Mouse (Mus musculus) kidney, adult 9 months (tissue): ENCODE results near the gene Ddx49.

ENCODE experiments used
- DNase-seq: peaks from one replicate; pipeline ENCODE4 v3.0.0; 2022

Gene Ddx49

DNA sequence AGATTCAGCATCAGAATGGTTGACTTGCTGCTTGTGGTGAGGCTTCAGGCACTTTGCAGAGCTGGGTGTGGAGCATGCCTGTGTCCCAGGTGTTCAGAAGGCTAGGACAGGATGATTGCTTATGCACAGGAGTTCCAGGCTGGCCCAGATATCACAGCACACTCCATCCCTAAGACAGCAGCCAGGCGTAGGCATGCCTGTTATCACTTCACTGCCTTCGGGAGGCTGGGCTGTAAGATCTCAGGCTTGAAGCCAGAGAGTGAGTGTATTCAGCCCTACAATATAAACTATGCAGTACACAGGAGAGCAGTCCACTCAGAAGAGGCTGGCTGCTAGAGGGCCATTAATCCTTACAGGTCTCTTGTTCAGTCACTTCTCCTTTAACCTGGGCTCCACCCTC lies 43.2 kb downstream of the Ddx49 start:
- no peak for DNase-seq

DNA sequence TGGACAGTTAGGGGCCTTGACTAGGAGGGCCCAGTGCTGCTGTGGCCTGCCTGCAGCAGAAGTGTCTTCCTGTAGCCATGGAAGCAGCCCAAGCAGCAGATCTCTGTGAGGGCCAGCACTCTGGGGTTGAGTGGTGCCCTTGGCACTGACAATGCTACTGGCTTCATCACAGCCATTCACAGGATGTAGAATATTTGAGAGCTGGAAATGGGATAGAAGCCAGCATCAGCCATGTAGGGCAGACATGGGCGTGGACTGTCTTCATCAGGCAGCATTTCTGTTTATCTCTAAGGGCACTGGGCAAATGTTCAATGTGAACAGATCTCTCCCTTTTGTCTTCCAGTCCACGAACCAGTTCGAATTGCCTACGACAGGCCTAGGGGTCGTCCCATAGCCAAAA lies 43.7 kb downstream of the Ddx49 start:
- DNase-seq: no peak

DNA sequence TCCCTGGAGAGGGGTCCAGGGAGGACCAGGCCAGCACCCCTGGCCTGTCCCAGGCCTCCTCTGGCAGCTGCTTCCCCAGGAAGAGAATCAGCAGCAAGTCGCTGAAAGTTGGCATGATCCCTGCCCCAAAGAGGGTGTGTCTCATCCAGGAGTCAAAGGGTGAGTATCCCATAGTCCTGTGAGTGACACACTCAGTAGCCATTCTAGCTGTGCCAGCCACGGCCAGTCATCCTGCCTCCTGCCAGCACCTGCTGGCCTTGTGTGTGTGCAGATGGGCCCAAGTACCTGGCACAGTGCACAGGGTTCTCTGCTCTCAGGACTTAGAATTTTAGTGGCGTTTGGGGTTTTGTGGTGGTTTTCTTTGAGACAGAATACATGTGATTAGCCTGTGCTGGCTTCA lies 44.8 kb downstream of the Ddx49 start:
- no peak for DNase-seq

DNA sequence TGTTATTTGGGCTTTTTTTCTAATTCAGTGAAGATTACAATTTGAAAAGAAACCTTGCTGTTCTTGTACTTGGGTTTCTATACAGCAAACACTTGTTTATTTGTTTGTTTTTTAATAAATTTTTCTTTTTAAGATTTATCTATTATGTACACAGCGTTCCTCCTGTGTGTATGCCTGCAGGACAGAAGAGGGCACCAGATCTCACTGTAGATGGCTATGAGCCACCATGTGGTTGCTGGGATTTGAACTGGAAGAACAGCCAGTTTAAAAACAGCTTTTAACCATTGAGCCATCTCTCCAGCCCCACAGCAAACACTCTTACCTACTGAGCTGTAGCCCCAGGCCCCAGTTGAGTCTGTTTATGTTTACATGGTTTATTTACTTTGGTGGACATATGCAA lies 47.7 kb downstream of the Ddx49 start:
- no peak for DNase-seq

DNA sequence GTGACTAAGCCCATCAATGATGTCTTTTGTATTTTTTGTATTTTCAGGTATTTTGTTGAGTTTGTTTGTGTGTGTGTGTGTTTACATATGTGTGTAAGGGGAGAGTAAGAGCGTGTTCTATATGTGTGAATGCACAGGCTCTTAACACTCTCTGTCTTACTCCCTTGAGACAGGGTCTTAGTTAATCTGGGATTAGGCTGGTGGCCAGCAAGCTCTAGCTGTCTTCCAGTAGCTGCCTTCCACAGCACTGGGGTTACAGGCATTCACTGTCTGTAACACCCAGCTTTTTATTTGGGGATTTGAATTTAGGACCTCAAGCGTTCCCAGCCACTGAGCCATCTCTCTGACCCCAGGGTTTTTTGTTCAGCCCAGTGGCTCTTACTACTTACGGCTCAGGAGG lies 54.4 kb downstream of the Ddx49 start:
- DNase-seq: no peak

DNA sequence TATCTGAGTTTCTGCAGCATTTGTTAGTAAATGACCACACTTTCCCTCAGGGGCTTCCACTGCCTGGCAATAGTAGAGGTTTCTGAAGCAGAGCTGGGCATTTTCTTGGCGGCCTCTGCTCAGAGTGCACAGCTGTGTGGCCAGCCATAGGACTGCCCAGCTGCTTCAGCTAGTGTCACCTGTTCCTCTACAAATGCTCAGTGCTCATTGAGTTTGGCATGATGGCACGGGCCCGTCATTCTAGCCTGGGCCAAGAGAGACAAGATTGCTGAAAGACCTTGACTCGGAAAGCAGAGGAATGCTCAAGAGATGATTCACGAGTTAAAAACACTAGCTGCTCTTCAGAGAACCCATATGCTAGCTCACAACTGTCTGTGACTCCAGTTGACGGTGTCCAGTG lies 55.7 kb downstream of the Ddx49 start:
- DNase-seq: no peak
